9 mouse cellular contexts compared by ENCODE assay signal in genomic region chr10:37250934-37251521, GRCm38 (mm10).
DNase-seq lines count a peak whose midpoint lies in the region; ATAC-seq and TF ChIP-seq lines count a peak whose summit lies in the region.
"Had no signal": no experiment of that assay in that cellular context is flagged by ENCODE, and none has a peak within 500 bp of the region (broad histone marks: within the 10 kb centered on the region; RNA-seq: fewer than 3 reads in every experiment).

No protein-coding gene starts in this region.

- H3ac ChIP-seq in myocyte (ENCODE audit: control insufficient read depth, insufficient read length): no peak overlapping the region

- H3K4me2 ChIP-seq in intestine, embryonic 14.5 days (ENCODE audit: low read length): no peak overlapping the region
- no peak overlapping the region for H3K4me2 ChIP-seq in intestine, postnatal 0 days (replicated peaks; ENCODE audit: low read depth)
- H3K4me2 ChIP-seq in embryonic facial prominence, embryonic 13.5 days: no peak overlapping the region
- H3K4me2 ChIP-seq in hindbrain, embryonic 15.5 days: no peak overlapping the region
- H3K4me2 ChIP-seq in myocyte (ENCODE audit: low read depth): no peak overlapping the region
- H3K4me2 ChIP-seq in liver, postnatal 0 days (ENCODE audit: low read depth, low read length): no peak overlapping the region

- no peak for ATAC-seq in intestine, embryonic 14.5 days (replicated peaks; ENCODE audit: low FRiP score, low TSS enrichment, low read depth)
- ATAC-seq in intestine, postnatal 0 days: no peak
- no peak for ATAC-seq in embryonic facial prominence, embryonic 13.5 days (ENCODE audit: insufficient number of reproducible peaks, insufficient read depth, low FRiP score, low TSS enrichment, low read depth)
- peak; percentile 74; the same call in 1 of the 2 replicates for ATAC-seq in hindbrain, embryonic 15.5 days (ENCODE audit: low FRiP score, low read depth)
- ATAC-seq in liver, postnatal 0 days: no peak

- TF ChIP-seq EP300 in liver, postnatal 0 days (IDR thresholded peaks at IDR 0.05; ENCODE audit: low read depth): no peak

- H3K36me3 ChIP-seq in intestine, embryonic 14.5 days (ENCODE audit: control insufficient read depth, insufficient read depth, low read length): no peaks in the 10 kb centered on the region
- H3K36me3 ChIP-seq in intestine, postnatal 0 days (ENCODE audit: control insufficient read depth, insufficient read depth): no peaks in the 10 kb centered on the region
- H3K36me3 ChIP-seq in embryonic facial prominence, embryonic 13.5 days: no peaks in the 10 kb centered on the region
- no peaks in the 10 kb centered on the region for H3K36me3 ChIP-seq in hindbrain, embryonic 15.5 days
- H3K36me3 ChIP-seq in myocyte (ENCODE audit: control insufficient read depth, insufficient read depth): no peaks in the 10 kb centered on the region
- no peaks in the 10 kb centered on the region for H3K36me3 ChIP-seq in liver, postnatal 0 days (replicated peaks; ENCODE audit: insufficient read depth, low read length)

- H3K27ac ChIP-seq in intestine, embryonic 14.5 days (ENCODE audit: low read depth): peak overlapping the region; percentile 71
- no peak overlapping the region for H3K27ac ChIP-seq in intestine, postnatal 0 days (ENCODE audit: low read depth, low read length)
- peak overlapping the region; percentile 41; the same call in 1 of the 2 replicates for H3K27ac ChIP-seq in embryonic facial prominence, embryonic 13.5 days
- peak overlapping the region; percentile 21 for H3K27ac ChIP-seq in hindbrain, embryonic 15.5 days (replicated peaks)
- no peak overlapping the region for H3K27ac ChIP-seq in liver, postnatal 0 days (ENCODE audit: low read depth)

- H3K9ac ChIP-seq in intestine, embryonic 14.5 days (ENCODE audit: low read length): no peak overlapping the region
- H3K9ac ChIP-seq in intestine, postnatal 0 days (ENCODE audit: low read depth, low read length): no peak overlapping the region
- no peak overlapping the region for H3K9ac ChIP-seq in embryonic facial prominence, embryonic 13.5 days
- no peak overlapping the region for H3K9ac ChIP-seq in hindbrain, embryonic 15.5 days
- no peak overlapping the region for H3K9ac ChIP-seq in liver, postnatal 0 days (replicated peaks)

- no peaks in the 10 kb centered on the region for H3K79me2 ChIP-seq in myocyte (ENCODE audit: control insufficient read depth, insufficient read depth)

- DNase-seq in intestine, embryonic 14.5 days (ENCODE audit: low spot score): no peak
- DNase-seq in liver, postnatal 0 days: no peak
- DNase-seq in lung, postnatal 14 days: no peak
- DNase-seq in thymus, postnatal 0 days (ENCODE audit: low spot score): no peak
- DNase-seq: kidney, adult 9 months had no signal

- H3K4me1 ChIP-seq in intestine, embryonic 14.5 days (replicated peaks; ENCODE audit: control insufficient read depth, insufficient read depth, low read length): peaks cover 17% of the 10 kb centered on the region
- H3K4me1 ChIP-seq in intestine, postnatal 0 days (replicated peaks; ENCODE audit: control insufficient read depth, insufficient read depth, low read length): no peaks in the 10 kb centered on the region
- peaks cover 14% of the 10 kb centered on the region for H3K4me1 ChIP-seq in embryonic facial prominence, embryonic 13.5 days
- no peaks in the 10 kb centered on the region; the same call in 1 of the 2 replicates for H3K4me1 ChIP-seq in hindbrain, embryonic 15.5 days (replicated peaks)
- H3K4me1 ChIP-seq in liver, postnatal 0 days (ENCODE audit: insufficient read depth): no peaks in the 10 kb centered on the region; the same call in 1 of the 2 replicates

- TF ChIP-seq POLR2A in myocyte (IDR thresholded peaks at IDR 0.05; ENCODE audit: insufficient read length, low read depth): no peak

- no peak overlapping the region for H3K4me3 ChIP-seq in intestine, embryonic 14.5 days (ENCODE audit: low read depth, low read length)
- no peak overlapping the region for H3K4me3 ChIP-seq in intestine, postnatal 0 days (ENCODE audit: low read depth, low read length)
- H3K4me3 ChIP-seq in embryonic facial prominence, embryonic 13.5 days: no peak overlapping the region
- no peak overlapping the region for H3K4me3 ChIP-seq in hindbrain, embryonic 15.5 days
- no peak overlapping the region for H3K4me3 ChIP-seq in myocyte
- no peak overlapping the region for H3K4me3 ChIP-seq in liver, postnatal 0 days (ENCODE audit: low read depth, low read length)

- no peak for TF ChIP-seq CTCF in intestine, postnatal 0 days (IDR thresholded peaks at IDR 0.05; ENCODE audit: low read depth)
- TF ChIP-seq CTCF in liver, postnatal 0 days (IDR thresholded peaks at IDR 0.05; ENCODE audit: low read depth): no peak

- no peaks in the 10 kb centered on the region for H3K9me3 ChIP-seq in intestine, embryonic 14.5 days (ENCODE audit: control insufficient read depth, low read length)
- H3K9me3 ChIP-seq in intestine, postnatal 0 days (ENCODE audit: control insufficient read depth): no peaks in the 10 kb centered on the region
- no peaks in the 10 kb centered on the region for H3K9me3 ChIP-seq in embryonic facial prominence, embryonic 13.5 days
- no peaks in the 10 kb centered on the region for H3K9me3 ChIP-seq in hindbrain, embryonic 15.5 days
- no peaks in the 10 kb centered on the region for H3K9me3 ChIP-seq in liver, postnatal 0 days (ENCODE audit: low read length)

- no peaks in the 10 kb centered on the region for H3K27me3 ChIP-seq in intestine, embryonic 14.5 days (replicated peaks; ENCODE audit: control insufficient read depth, insufficient read depth, low read length)
- H3K27me3 ChIP-seq in intestine, postnatal 0 days (replicated peaks; ENCODE audit: control insufficient read depth, insufficient read depth, low read length): no peaks in the 10 kb centered on the region
- H3K27me3 ChIP-seq in embryonic facial prominence, embryonic 13.5 days: no peaks in the 10 kb centered on the region
- no peaks in the 10 kb centered on the region for H3K27me3 ChIP-seq in hindbrain, embryonic 15.5 days
- no peaks in the 10 kb centered on the region for H3K27me3 ChIP-seq in myocyte (ENCODE audit: control insufficient read depth, insufficient read depth, insufficient read length)
- no peaks in the 10 kb centered on the region for H3K27me3 ChIP-seq in liver, postnatal 0 days (ENCODE audit: insufficient read depth, low read length)

- WGBS in intestine, embryonic 14.5 days: 68% methylated on average over 6 of the region's 6 CpGs
- 77% methylated on average over 6 of the region's 6 CpGs for WGBS in intestine, postnatal 0 days
- WGBS in embryonic facial prominence, embryonic 13.5 days: 57% methylated on average over 6 of the region's 6 CpGs
- WGBS in hindbrain, embryonic 15.5 days: 29% methylated on average over 6 of the region's 6 CpGs
- WGBS in liver, postnatal 0 days (ENCODE audit: insufficient replicate concordance): 72% methylated on average over 6 of the region's 6 CpGs

TF ChIP-seq in myocyte, 11 proteins besides CTCF, POLR2A, EP300 and RAD21:
- TF ChIP-seq POLR2AphosphoS2 (IDR thresholded peaks at IDR 0.05; ENCODE audit: insufficient read length, low read depth): no peak
- TF ChIP-seq MYOG (IDR thresholded peaks at IDR 0.05; ENCODE audit: control insufficient read depth in 1 of 3, insufficient read depth in 1 of 3, insufficient read length in 2 of 3, low read depth in 2 of 3): peak in 2 of 3 experiments; percentile 62 to 87
- peak; percentile 12 to 81 (median 81) for TF ChIP-seq MYOD1 (IDR thresholded peaks at IDR 0.05; ENCODE audit: control insufficient read depth in 1 of 3, insufficient read length in 2 of 3, low read depth in 2 of 3)
TF ChIP-seq in myocyte: peak in this region for 2.

Comparison
In these comparisons a context has a peak if more than half of its experiments do, and no peak if none do; other contexts are left out.
1. H3K27ac ChIP-seq: peak in intestine, embryonic 14.5 days (single experiment), embryonic facial prominence, embryonic 13.5 days (single experiment) and hindbrain, embryonic 15.5 days (single experiment); none in intestine, postnatal 0 days (single experiment) and liver, postnatal 0 days (single experiment).